Mouse (Mus musculus) layer of hippocampus, adult 18-20 months (tissue): Measurements from ENCODE around the gene Ttc24. TPM values are rescaled to one million over a fixed set of nuclear protein-coding genes. Genes with fewer than 3 reads are reported as not detected.

Experiments
- DNase-seq, 2 experiments: peaks; one replicate each; pipeline ENCODE4 v3.0.0; 2022; ENCODE audit warnings: low spot score in 2 of 2
- long read RNA-seq: library from polyadenylated mRNA; stranded (forward); transcript quantifications from one replicate; pipeline ENCODE4 v2.0.0, GENCODE M21; 2021
- total RNA-seq, 2 experiments: library from RNA; stranded (reverse); gene quantifications; 2 replicates each; pipeline ENCODE4 v1.2.3; 2021

The Ttc24 gene
- total RNA-seq: not detected
- long read RNA-seq: 0 reads

DNA sequence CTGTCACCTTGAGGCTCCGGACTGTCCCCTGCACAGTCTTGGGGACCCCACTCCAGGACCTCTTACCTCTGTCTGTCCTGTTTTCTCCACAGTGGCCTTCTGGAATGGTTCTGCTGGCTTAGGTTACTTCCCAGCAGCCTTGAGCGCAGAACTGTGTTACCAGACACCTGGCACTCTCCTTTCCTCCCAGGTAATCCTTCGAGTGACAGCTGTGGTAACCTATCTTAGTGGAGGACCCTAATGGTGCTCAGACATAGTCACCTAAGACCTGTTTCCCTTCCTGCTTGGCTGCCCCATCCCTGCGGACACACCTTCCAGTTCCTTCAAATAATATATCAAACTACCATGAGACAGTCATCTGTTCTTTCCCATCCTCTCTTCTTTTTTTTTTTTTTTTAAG, at the start of gene Ttc24:
Gene Ttc24, minus strand, starts transcription at position 101 of the 400 bp plus-strand sequence.
- DNase-seq: no peak

DNA sequence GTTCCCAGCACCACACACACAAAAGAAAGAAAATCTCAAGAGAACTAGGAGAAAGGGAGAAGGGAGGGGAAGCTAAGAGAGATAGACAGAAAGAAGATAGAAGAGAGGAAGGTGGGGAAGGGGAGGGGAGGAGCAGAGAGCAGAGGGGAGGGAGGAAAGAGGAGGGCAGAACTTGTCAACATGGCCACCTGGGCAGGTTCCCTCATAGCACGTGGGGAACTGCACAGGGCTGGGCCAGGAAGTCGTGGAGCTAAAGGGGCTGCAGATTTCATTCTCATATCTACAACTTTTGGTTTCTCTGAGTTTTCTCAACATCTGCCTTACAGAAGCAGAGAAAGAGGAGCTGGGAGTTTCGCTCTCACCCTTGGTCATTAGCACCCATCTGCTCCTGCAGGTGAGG, 49.5 kb upstream of the Ttc24 start:
- no peak for DNase-seq

DNA sequence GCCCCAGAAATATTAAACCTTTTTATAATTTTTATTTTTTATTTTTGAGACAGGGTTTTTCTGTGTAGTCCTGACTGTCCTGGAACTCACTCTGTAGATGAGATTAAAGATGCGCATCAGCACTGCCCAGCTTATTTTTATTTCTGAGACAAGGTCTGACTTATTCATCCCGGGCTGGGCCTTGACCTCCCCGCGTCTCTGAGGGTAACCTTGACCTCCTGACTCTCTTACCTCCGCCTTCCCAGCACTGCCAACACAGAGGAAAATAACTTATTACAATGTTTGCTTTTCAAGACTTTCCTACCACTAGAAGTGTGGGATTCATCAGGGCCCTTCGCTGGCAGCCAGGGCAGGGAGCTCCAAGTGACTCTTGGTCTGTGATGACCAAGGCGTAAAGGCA, 48.1 kb upstream of the Ttc24 start:
- DNase-seq: no peak

DNA sequence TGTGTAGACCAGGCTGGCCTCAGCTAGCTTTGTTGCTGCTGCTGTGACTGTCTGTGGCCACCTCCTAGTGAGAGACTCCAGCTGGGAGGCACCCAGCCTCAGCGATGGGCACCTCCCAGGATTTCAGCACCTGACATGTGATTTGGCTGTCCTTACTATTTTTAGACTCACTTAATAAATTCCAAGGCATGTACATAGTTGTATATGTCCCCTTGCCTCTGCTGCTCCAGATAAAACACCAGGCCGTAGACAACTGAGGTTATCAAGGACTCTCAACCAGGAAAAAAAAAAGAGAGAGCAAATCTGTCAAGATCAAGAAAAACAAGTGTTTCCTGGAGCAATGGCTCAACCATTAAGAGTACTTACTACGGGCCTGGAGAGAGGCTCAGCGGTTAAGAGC, 47.1 kb upstream of the Ttc24 start:
- no peak for DNase-seq

DNA sequence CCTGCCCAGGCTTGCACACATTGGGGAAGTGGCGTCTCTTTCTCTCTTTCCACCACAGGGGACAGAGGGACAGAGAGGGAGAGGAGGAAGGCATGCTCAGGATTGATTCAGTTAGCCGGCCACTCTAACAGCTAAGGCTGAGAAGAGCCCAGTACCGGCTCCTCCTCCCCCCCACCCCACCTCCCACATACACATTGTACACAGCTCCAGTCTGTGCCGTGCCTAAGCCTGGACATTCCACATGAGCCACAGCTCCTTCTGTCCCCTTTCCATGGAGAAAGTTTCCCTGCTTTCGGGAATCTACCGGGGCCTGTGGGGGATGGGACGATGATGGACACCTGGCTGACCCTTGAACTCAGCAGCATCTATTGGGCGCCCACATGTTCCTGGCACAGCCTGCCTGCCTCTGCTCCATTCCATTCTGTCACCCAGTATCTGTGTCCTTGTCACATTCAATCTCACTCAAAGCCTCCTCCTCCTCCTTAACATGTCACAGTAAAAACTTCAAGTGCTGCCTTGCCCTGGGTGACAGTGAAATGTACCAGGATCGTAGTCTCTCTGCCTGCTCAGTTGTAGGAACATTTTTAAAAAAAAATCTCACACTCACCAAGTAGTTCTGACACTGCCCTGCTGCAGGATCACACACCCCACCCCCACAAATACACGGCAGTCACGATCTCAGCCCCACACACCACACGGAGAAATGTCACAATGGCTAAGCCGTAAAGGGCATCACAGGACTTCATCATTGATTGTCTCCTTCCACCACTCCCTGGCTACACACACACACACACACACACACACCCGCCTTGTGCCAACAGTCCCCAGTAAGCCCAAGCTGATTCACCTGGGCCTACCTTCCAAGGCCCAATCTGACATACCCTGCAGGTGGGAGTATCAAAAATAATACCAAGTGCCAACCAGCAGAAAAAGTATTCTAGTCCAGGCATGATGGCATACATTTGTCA, 43.3 kb upstream of the Ttc24 start:
- no peak for DNase-seq

DNA sequence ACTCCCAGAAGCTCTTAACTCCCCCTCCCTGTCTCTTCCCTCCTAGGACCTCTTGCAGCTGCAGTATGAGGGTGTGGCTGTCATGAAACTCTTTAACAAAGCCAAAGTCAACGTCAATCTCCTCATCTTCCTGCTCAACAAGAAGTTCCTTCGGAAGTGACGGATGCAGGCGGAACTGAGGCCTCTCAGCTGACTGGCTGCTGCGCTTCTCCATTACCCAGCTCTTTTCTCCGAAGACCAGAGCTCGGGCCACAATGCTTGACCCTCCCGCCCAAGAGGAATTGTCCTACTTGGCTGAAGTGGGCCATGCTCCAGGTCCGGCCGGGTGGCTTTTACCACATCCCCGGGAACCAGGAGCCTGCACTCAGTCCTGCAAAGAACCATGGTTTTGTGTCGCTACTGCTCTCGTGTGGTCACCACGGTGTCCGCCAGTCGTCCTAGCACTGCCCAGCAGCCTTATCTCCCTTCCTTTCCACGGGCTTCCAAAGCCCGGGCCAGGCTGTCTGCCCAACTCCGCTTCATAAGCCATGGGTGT, 42.1 kb upstream of the Ttc24 start:
- no peak for DNase-seq

DNA sequence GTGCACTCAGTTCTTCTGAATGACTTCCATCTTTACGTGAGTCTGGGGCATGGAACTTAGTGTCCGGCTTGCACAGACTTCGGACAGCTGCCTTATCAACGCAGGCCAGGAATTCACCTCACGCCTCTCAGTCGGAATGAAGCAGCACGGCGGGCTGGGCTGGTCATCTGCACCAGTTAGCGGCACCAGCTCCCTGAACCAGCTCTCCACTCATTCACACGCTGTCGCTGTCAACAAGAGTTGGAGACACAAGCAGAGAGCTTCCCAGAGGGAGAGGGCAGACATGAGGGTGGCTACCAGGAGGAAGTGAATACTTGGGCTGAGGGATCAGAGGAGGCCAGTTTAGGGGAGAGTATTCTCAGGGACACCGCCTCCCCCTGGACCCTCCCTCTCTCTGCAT, 36.3 kb upstream of the Ttc24 start:
- DNase-seq: no peak

DNA sequence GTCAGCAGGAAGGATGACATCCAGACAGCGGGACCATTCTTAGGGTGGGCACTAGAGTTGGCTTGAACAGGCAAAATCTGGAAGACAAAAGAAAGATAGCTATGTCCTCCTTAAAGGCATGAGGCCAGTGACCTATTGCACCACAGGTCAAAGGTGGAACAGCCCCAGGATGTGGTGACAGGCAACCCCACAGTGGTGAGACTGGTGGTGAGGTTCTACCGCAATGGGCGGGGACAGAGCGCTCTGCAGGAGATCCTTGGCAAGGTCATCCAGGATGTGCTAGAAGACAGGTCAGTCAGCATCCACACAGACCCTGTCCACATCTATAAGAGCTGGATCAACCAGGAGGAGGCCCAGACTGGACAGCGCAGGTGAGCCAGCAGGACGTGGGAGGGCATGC, 31.0 kb upstream of the Ttc24 start:
- no peak for DNase-seq

DNA sequence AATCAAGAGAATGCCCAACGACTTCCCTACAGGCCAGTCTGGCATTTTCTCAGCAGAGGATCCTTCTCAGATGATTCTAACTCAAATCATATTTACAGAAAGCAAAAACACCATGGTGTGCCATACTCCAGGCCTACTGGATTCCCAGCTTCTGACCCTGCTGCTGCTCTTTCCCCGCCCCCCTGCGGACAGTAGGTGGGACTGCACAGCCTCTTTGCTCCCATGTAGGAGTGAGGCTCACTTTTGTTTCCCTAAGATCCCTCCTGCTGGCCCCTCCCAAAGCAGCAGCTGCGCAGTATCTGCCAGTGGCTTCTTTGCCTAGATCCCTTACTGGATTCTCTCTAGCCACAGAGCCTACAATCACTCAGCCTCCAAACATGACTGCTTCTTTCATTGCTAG, 28.0 kb upstream of the Ttc24 start:
- no peak for DNase-seq

DNA sequence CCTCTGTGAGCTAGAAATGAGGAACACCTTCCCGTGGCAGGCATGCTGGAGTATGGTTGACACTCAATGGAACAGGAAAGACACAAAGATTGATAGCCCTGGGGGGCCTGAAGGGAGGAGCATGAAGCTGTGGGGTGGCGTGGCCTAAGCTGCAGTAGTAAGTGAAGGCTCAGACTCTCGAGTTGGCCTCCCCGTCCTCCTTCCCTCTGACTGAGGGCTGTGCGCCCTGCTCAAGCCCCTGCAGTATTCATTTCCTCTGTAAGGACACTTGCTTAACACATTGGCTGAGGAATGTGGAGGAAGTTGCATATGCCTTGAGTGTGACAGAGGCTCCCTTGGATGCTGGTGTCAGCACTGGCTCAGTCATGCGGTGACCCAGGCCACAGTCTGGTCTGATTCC, 24.5 kb upstream of the Ttc24 start:
- no peak for DNase-seq

DNA sequence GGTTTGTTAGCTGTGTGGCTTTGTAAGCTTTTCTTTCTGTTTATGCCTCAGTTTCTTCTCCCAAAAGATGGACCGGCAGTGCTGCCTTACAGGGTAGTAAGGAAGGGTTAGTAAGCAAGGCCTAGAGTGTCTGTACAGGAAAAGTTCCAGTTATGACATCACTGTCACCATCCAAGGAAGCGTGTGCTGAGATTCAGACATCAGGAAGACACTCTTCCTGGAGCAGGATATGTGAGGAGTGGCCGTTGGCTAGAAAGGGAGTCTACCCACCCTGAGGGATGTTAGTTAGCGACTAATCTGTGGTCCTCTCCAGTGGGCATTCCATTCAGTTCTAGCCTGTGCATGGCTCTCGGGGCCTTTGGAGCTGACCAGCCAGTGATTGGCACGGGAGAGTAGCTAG, 24.1 kb upstream of the Ttc24 start:
- no peak for DNase-seq

DNA sequence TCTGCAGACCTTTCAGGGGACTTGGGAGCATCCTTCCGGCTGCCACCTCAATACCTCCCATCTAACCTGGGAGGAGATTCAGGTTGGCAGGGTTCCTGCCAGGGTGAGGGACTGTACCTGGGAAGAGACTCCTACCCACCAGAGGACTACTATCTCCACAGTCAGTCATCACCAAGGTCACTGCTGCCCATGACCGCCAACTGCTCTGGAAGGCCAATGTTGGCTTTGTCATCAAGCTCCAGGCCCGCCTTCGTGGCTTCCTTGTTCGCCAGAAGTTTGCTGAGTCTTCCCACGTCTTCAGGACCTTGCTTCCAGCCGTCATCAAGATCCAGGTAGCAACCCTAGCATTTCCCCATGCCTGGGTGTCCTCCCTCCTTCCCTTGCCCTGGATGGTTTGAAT, 23.6 kb upstream of the Ttc24 start:
- DNase-seq: no peak

DNA sequence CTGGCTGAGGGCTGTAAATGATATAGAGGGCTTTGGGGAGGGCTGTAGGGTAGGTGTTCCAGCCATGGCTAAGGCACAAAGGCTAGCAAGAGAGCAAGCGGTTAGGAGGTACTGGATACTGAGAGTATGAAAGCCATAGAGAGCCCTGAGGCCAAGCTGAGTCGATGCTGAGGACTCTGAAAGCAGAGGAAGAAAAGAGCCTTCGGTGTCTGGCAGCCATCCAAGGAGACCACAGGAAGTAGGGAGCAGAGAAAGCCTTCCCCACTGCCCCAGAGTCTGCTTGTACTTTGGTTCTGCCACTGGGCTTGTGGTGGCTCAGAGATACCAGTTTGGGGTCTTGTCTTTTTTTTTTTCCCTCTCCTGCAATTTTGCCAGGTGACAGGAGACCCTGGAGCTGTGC, 22.1 kb upstream of the Ttc24 start:
- no peak for DNase-seq

DNA sequence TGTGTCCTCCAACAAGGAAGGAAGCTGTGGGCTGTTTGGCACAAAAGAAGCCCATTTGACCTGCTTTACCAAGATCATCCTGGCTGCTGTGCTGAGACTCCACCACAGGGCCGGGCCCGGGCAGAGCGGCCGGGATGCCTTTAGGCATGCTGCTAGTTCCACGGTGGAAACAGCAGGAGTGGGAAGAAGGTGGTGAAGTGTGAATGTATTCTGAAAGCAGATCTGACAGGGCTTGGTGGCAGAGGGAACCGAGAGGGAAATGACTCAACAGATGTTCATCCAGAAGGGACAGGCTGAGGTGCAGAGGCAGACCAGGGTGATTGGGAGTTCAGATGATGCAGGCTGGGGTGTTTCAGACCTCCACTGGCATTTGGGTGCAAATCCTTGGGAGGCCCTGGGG, 19.6 kb upstream of the Ttc24 start:
- DNase-seq: no peak

DNA sequence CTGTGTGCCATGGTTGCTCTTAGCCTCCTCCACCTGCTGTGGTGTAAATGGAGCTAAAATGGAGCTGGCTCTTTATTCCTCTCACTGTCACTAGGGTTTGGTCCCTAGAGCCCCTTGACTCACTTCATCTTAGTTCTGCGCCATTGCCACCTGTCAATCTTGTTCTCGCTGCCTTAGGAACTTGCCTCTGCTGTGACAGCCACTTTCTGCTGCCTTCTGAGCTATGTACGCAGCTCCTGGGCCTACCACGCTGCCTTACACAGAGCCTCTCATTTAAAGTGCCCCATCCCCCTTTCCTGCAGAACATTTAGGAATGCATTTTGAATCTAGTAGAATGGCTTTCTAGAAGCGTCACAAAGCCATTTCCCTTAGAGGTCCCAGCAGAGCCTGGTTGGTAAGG, 16.0 kb upstream of the Ttc24 start:
- no peak for DNase-seq

DNA sequence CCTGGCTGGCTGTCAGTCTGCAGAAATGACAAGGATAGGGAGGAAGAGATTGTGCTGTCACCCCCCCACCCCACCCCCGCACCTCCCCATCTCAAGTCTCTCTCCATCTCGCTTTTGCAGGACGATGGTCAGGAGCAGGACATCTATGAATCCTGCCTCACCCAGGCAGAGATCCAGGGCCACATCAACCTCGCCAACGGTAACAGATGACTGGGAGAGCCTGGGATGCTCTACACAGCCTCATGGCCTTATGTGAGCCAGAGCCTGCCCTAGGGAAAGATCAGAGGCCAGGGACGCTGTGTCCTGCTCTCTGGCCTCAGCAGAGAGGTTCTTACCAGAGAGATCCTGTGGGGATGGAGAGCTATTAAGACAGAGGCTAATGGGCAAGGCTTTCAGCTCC, 12.5 kb upstream of the Ttc24 start:
- DNase-seq: no peak

DNA sequence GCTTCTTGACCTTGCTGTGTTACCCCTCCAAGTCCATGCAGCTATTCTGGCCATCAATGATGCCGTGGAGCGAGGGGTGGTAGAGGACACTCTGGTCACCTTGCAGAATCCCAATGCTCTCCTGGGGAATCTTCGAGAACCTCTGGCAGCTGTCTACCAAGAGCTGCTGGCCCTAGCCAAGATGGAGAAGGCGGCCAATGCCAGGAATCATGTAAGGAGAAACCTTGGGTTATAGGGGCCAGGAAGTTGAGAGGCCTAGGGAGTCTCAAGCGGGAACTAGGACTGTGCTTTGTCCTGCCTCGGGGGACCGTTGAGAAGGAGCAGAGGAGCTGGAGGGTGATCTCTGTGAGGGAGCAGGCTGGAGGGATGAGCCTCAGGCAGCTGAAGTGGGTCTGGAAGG, 12.0 kb upstream of the Ttc24 start:
- DNase-seq: no peak

DNA sequence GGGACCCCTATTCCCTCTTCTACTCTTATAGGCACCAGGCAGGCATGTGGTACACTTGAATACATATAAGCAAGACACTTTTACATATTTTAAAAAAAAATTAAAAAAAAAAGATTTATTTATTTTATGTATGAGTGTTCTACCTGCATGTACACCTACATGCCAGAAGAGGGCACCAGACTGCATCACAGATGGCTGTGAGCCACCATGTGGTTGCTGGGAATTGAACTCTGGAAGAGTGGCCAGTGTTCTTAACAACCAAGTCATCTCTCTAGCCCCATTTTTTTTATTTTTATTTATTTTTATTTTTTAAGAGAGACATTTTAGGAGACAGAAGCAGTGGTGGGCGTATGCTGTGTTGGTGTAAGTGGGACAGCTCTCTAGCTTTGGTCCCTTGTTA, 9.6 kb upstream of the Ttc24 start:
- no peak for DNase-seq

DNA sequence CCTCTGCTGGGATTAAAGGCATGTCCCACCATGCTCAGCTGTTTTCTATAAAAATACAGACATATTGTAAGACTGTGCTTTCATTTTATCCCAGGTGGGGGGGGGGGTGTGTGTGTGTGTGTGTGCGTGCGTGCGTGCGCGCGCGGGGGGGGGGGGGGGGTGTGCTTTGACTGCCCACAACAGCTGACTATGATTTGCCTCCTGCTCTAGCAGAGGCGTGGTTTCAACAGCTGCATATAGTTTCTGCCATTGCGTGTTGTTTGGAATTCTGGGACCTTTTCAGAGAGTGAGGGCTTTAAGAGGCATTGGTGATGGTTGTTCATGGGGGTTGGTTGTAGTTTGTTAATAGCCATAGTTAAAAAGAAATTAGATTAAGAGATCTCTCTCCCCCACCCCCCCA, 7.4 kb upstream of the Ttc24 start:
- DNase-seq: no peak

DNA sequence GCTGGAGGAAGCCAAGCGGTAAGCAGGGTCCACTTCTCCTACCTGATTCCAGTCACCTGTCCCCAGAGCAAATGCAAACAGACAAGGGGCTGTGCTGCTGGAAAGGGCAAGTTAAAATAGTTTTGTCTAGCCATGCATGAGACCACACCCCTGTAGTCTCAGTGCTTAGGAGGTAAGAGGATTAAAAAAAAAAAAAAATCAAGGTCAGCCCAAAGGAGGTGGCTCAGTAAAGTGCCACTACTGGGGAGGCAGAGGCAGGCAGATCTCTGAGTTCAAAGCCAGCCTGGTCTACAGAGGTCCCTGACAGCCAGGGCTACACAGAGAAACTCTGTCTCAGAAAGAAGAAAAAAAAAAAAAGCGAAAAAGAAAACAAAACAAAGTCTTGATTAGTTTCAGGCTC, 5.9 kb upstream of the Ttc24 start:
- DNase-seq: no peak

DNA sequence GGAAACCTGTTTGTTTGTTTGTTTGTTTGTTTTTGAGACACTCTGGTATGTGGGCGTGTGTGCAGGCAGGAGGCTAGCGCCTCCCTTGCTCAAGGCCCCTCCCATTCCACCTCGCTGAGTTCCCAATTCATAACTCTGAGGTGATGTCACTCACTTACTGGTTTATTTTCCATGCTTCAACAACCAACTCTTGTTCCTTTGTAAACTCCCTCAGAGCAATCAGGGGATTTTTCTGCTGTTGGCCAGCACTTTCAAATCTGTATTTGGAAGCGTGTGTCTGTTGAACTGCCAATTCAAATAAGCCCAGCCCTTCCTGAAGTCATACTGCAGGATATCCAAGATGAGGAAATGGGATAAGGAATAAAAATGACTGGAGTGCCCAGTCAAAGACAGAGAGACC, 4.6 kb upstream of the Ttc24 start:
- no peak for DNase-seq

DNA sequence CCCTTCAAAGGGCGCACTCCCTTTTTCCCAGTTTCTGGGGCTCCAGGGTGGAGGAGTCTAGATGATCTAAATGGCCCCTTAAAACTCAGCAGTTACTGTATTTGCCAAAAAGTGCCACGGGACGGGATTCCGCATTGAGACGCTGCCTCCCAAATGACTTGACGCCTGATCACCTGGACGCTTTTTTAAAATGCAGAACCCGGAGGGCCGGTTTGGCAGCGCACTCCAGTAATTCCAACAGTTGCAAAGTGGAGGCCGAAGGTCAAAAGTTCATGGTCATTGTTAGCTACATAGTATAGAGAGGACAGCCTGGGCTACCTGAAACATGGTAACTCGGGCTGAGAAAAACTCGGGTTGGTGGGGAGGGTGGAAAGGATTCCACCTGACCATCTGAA, 4.1 kb upstream of the Ttc24 start:
- no peak for DNase-seq
